Mouse (Mus musculus): ENCODE results near the gene Hacd4. TPM values are rescaled to one million over a fixed set of nuclear protein-coding genes. Genes with fewer than 3 reads are reported as not detected.

Gene Hacd4
- polyA plus RNA-seq, 1 experiment: 0.54 TPM

DNA sequence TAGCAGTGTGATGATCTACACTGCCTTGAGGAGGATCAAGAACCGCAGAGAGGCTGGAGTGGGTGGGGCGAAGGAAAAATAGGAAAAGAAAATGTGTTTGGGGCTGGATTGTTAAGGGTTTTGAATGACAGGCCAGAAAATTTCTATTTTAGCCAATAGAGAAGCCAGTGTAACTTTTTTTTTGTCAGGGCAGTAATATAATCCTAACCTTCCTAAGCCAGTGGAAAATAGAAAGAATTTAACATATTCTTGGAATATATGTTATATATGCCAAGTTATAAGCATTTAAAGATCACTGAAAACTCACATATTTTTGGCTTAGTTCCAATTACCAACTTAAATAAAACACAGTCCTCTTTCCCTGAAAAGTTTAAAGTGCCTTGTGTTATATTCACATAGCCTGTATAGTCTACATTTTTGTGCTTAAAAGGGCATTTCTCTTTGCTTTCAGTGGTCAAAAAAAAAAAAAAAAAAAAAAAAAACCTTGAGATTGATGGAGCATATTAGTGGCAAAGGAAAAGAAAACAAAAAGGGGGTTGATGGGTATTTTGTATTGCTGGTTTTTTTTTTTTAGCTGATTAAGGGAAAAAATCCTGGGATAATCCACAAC is 11.0 kb downstream of the Hacd4 start:
- WGBS: 97% methylated on average over 2 of the region's 2 CpGs
- DNase-seq: no peak
- Histone ChIP-seq H3K4me1 (ENCODE audit: control insufficient read depth, insufficient read depth, low read length) (no peaks in the 10 kb centered on the region), H3K27me3 (ENCODE audit: control insufficient read depth, insufficient read depth, low read length) (no peaks in the 10 kb centered on the region), H3K4me3 (replicated peaks; ENCODE audit: insufficient read depth, low read depth, low read length) (no peak overlapping the region), H3K27ac (ENCODE audit: insufficient read depth, low read length) (no peak overlapping the region)
- TF ChIP-seq CTCF (IDR thresholded peaks at IDR 0.05; ENCODE audit: borderline replicate concordance, insufficient read depth, low read depth, low read length): no peak
- no peak for TF ChIP-seq POLR2A (IDR thresholded peaks at IDR 0.05; ENCODE audit: borderline replicate concordance, insufficient read depth, low read length)

DNA sequence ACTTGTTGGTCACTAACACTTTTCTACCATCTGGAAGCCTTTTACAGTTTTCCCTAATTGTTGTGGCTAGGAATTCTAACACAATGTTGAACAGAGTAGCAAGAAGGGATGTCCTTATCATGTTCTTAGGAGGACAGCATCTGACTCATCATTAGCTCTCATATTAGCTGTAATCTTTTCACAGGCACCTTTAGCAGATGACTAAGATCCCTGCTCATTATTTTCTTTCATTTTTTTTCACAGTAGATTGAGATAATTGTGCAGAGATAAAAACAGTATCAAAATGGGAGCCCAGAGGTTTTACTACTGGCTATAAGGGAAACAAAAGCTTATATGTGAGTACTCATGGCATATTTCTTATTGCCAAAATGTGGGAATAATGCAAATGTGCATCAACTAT is 14.2 kb downstream of the Hacd4 start:
- H3K27me3 ChIP-seq (ENCODE audit: control insufficient read depth, insufficient read depth, low read length): no peaks in the 10 kb centered on the region
- no peak overlapping the region for H3K4me3 ChIP-seq (replicated peaks; ENCODE audit: insufficient read depth, low read depth, low read length)
- no peak overlapping the region for H3K27ac ChIP-seq (ENCODE audit: insufficient read depth, low read length)
- no peak for DNase-seq
- TF ChIP-seq POLR2A (IDR thresholded peaks at IDR 0.05; ENCODE audit: borderline replicate concordance, insufficient read depth, low read length): no peak
- no peak for TF ChIP-seq CTCF (IDR thresholded peaks at IDR 0.05; ENCODE audit: borderline replicate concordance, insufficient read depth, low read depth, low read length)
- H3K4me1 ChIP-seq (ENCODE audit: control insufficient read depth, insufficient read depth, low read length): no peaks in the 10 kb centered on the region

DNA sequence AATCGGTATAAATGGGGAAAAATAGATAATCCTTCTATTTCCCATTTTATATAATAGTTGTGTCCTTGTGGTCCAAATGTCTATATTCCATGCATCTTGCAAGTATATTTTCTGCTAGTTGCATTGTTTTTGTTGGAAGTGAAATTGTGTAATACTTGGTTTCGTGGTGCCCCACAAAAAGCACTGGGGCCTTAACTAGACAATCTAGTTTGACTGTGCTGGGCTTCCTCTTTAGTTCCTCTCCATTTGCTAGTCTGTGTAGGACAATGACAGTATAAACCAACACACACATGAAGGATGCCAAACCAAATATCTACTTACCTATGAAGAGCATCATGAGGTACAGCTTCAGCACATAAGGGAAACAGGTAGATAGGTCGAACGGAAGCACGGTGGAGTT is 19.4 kb downstream of the Hacd4 start:
- 98% methylated on average over 5 of the region's 5 CpGs for WGBS
- H3K4me1 ChIP-seq (ENCODE audit: control insufficient read depth, insufficient read depth, low read length): no peaks in the 10 kb centered on the region
- TF ChIP-seq POLR2A (IDR thresholded peaks at IDR 0.05; ENCODE audit: borderline replicate concordance, insufficient read depth, low read length): no peak
- no peak for TF ChIP-seq CTCF (IDR thresholded peaks at IDR 0.05; ENCODE audit: borderline replicate concordance, insufficient read depth, low read depth, low read length)

DNA sequence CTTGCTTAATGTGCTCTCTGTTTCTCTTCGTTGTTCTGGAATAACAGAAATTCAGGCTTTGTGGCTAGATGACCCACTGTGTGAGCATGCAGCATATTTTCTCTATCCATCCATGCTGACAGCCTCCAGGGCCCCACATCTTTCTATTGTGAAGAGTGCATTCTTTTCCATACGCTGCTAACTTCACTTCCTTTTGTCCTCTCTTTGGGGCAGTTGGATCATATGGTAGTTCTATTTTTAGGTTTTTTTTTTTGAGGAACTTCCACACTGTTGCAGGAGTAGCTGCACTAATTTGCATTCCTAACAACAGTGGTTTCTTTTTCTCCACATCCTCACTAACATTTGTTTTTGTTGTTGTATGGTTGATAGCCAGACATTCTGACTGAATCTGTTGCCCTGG is 23.7 kb downstream of the Hacd4 start:
- H3K4me3 ChIP-seq (replicated peaks; ENCODE audit: insufficient read depth, low read depth, low read length): no peak overlapping the region
- 13% methylated on average over 2 of the region's 2 CpGs for WGBS
- no peaks in the 10 kb centered on the region for H3K4me1 ChIP-seq (ENCODE audit: control insufficient read depth, insufficient read depth, low read length)
- no peaks in the 10 kb centered on the region for H3K27me3 ChIP-seq (ENCODE audit: control insufficient read depth, insufficient read depth, low read length)
- no peak overlapping the region for H3K27ac ChIP-seq (ENCODE audit: insufficient read depth, low read length)
- no peak for DNase-seq
- TF ChIP-seq CTCF (IDR thresholded peaks at IDR 0.05; ENCODE audit: borderline replicate concordance, insufficient read depth, low read depth, low read length) (no peak), POLR2A (IDR thresholded peaks at IDR 0.05; ENCODE audit: borderline replicate concordance, insufficient read depth, low read length) (no peak)

More for the DNA sequence above, 19.4 kb downstream of the Hacd4 start:
- Histone ChIP-seq H3K4me3 (replicated peaks; ENCODE audit: insufficient read depth, low read depth, low read length) (no peak overlapping the region), H3K27ac (ENCODE audit: insufficient read depth, low read length) (no peak overlapping the region), H3K27me3 (ENCODE audit: control insufficient read depth, insufficient read depth, low read length) (no peaks in the 10 kb centered on the region)
- DNase-seq: no peak

DNA sequence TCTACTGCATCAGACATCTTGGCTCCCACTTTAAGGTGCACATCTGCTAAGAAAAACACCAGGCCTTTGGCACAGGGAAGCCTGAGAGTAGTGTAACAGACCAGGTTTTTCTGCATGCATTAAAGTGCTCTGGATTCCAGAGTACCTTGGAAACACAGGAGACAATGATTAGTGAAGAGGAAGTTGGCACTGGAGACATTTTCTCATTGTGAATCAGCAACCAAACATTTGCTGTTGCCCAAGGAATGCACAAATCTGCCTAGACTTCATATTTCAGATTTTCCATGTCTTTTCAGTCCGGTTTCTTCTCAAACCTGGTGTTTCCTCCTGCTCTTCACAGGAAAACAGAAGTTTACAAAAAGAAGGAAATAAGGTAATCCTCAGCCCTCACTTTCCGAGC is 26.4 kb downstream of the Hacd4 start:
- TF ChIP-seq CTCF (IDR thresholded peaks at IDR 0.05; ENCODE audit: borderline replicate concordance, insufficient read depth, low read depth, low read length) (no peak), POLR2A (IDR thresholded peaks at IDR 0.05; ENCODE audit: borderline replicate concordance, insufficient read depth, low read length) (no peak)
- 95% methylated on average over 2 of the region's 2 CpGs for WGBS
- no peak overlapping the region for H3K27ac ChIP-seq (ENCODE audit: insufficient read depth, low read length)
- no peak for DNase-seq
- H3K4me1 ChIP-seq (ENCODE audit: control insufficient read depth, insufficient read depth, low read length): no peaks in the 10 kb centered on the region
- H3K27me3 ChIP-seq (ENCODE audit: control insufficient read depth, insufficient read depth, low read length): no peaks in the 10 kb centered on the region
- no peak overlapping the region for H3K4me3 ChIP-seq (replicated peaks; ENCODE audit: insufficient read depth, low read depth, low read length)

DNA sequence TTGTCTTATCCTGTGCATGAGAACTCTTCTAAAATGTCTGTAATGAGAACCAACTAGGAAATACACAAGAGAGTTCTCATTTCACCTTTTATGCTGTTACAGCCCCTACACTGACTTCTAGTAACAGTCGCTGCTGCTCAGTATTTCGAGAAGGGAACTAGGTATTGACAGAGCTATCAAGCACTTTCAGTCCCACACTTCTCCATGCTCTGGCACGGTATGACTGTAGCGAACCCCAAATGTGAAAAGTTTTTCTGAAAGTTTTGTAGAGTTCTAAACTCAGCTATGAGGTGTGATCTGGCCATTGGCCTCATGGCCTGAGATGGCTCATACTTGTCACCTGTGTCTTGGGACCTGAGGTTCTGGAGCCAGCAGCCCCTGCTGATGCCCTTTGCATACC is 29.4 kb downstream of the Hacd4 start:
- no peak overlapping the region for H3K4me3 ChIP-seq (replicated peaks; ENCODE audit: insufficient read depth, low read depth, low read length)
- DNase-seq: no peak
- no peaks in the 10 kb centered on the region for H3K27me3 ChIP-seq (ENCODE audit: control insufficient read depth, insufficient read depth, low read length)
- H3K27ac ChIP-seq (ENCODE audit: insufficient read depth, low read length): no peak overlapping the region
- 96% methylated on average over 4 of the region's 4 CpGs for WGBS
- no peaks in the 10 kb centered on the region for H3K4me1 ChIP-seq (ENCODE audit: control insufficient read depth, insufficient read depth, low read length)
- no peak for TF ChIP-seq CTCF (IDR thresholded peaks at IDR 0.05; ENCODE audit: borderline replicate concordance, insufficient read depth, low read depth, low read length)

DNA sequence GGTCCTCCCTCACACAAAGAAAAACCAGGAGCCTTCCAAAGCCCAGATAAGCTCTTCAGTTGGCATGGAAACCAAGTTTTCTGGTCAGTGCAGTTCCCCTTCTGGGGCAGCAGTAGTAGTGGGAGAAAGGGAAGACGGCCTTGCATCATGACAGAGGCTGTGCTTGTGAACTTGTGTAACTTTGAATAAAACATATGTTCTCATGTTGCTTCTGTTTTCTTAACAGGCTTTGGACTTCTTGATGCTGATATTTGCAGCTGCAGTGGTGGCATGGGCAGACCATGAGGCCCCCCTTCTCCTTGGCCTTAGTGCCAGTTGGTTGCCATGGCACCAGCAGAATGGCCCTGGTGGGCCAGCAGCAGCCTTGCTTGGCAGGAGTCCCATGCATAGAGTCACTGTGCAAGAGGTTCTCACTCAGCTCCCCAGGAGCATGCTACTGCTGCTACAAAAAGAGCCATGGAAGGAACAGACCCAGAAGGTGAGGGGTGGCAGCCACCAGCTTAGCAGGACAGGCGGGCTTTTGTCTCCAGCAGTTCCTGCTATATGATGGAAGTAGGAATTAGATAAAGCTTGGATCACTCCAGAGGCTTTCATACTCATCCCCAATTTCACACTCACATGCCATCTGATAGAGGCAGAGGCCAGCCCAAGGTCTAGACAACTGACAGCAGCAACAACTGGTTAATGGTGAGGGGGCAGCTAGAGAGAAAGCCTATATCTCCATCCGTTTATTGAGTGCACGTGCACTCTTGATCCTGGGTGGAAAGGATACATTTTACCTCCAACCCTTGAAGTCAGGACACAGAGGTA is 31.6 kb downstream of the Hacd4 start:
- no peaks in the 10 kb centered on the region for H3K4me1 ChIP-seq (ENCODE audit: control insufficient read depth, insufficient read depth, low read length)
- DNase-seq: peak; percentile 9 to 30
- WGBS: 55% methylated on average over 4 of the region's 4 CpGs
- no peaks in the 10 kb centered on the region for H3K27me3 ChIP-seq (ENCODE audit: control insufficient read depth, insufficient read depth, low read length)
- no peak overlapping the region for H3K27ac ChIP-seq (ENCODE audit: insufficient read depth, low read length)
- no peak overlapping the region for H3K4me3 ChIP-seq (replicated peaks; ENCODE audit: insufficient read depth, low read depth, low read length)
- no peak for TF ChIP-seq POLR2A (IDR thresholded peaks at IDR 0.05; ENCODE audit: borderline replicate concordance, insufficient read depth, low read length)
- TF ChIP-seq CTCF (IDR thresholded peaks at IDR 0.05; ENCODE audit: borderline replicate concordance, insufficient read depth, low read depth, low read length): no peak

DNA sequence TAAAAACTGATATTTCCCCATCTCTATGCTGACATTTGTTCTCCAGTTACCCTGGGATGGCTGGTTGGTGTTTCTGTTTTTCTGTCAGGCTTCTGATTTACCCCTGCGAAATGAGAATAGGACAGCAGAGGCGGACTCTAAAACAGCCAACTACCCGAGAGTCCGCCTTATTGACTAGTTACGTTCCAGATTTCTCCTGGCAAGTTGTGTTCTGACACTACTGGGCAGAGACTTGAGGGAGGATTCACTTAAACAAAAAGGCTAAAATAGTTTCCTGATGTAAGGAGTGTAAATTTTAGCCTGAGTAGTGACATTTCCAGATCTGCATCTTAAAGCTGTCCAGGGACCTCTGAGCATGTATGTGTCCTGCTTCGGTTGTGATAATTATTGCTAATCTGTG is 35.8 kb downstream of the Hacd4 start:
- no peak overlapping the region for H3K4me3 ChIP-seq (replicated peaks; ENCODE audit: insufficient read depth, low read depth, low read length)
- TF ChIP-seq CTCF (IDR thresholded peaks at IDR 0.05; ENCODE audit: borderline replicate concordance, insufficient read depth, low read depth, low read length) (no peak), POLR2A (IDR thresholded peaks at IDR 0.05; ENCODE audit: borderline replicate concordance, insufficient read depth, low read length) (no peak)
- H3K27me3 ChIP-seq (ENCODE audit: control insufficient read depth, insufficient read depth, low read length): no peaks in the 10 kb centered on the region
- 84% methylated on average over 6 of the region's 6 CpGs for WGBS
- no peak for DNase-seq
- no peak overlapping the region for H3K27ac ChIP-seq (ENCODE audit: insufficient read depth, low read length)
- H3K4me1 ChIP-seq (ENCODE audit: control insufficient read depth, insufficient read depth, low read length): no peaks in the 10 kb centered on the region
